Mouse (Mus musculus) liver, adult 2 months (tissue): ENCODE measurements around the gene Izumo2.

ENCODE experiments used
- CTCF ChIP-seq: fragments of 200-500 bp; IDR thresholded peaks from 2 replicates; pipeline ENCODE4 v1.5.1; 2011; ENCODE audit warnings: low read depth, low read length, control low read depth
- POLR2A ChIP-seq: fragments of 200-500 bp; IDR thresholded peaks from 2 replicates; pipeline ENCODE4 v1.6.1; 2011; ENCODE audit warnings: low read length, control low read depth; ENCODE audit not compliant: insufficient read depth; ENCODE audit errors: extremely low read depth

- TF ChIP-seq CTCF (no peak), POLR2A (no peak)
Observed at GRCm38 (mm10) chr7:44669103-44669502, 39.4 kb upstream of the Izumo2 start.
